Mouse (Mus musculus): ENCODE results near the gene Nostrin. TPM values are rescaled to one million over a fixed set of nuclear protein-coding genes. Genes with fewer than 3 reads are reported as not detected.

Gene Nostrin
- total and polyA plus RNA-seq, 3 experiments = 0.47 TPM; not detected in 2

GRCm38 (mm10) chr2:69128921-69129395 lies 6.6 kb upstream of the Nostrin start:
- no peaks in the 10 kb centered on the region for H3K4me1 ChIP-seq (ENCODE audit: control insufficient read depth in 1 of 2, insufficient read depth in 2 of 2, low read length in 2 of 2)
- H3K27ac ChIP-seq (ENCODE audit: control insufficient read depth, low read depth, low read length) = no peak overlapping the region
- no peaks in the 10 kb centered on the region for H3K36me3 ChIP-seq (ENCODE audit: control insufficient read depth in 1 of 2, insufficient read depth in 2 of 2, low read length in 2 of 2)
- H3K4me3 ChIP-seq (ENCODE audit: control insufficient read depth in 1 of 2, insufficient read depth in 1 of 2, low read depth in 2 of 2, low read length in 2 of 2) = no peak overlapping the region
- TF ChIP-seq MAFK (IDR thresholded peaks at IDR 0.05; ENCODE audit: borderline replicate concordance, low read depth, low read length) (no peak), UBTF (IDR thresholded peaks at IDR 0.05; ENCODE audit: borderline replicate concordance, insufficient read depth, low read depth, low read length) (no peak), KAT2A (conservative IDR thresholded peaks at IDR 0.05; ENCODE audit: low read depth, low read length) (no peak), ZNF384 (IDR thresholded peaks at IDR 0.05; ENCODE audit: low read depth, low read length) (no peak)
- no peak for DNase-seq (ENCODE audit: low read depth, low spot score)
- H3K9me3 ChIP-seq (replicated peaks; ENCODE audit: insufficient read depth, low read length) = no peaks in the 10 kb centered on the region
- H3K27me3 ChIP-seq (ENCODE audit: control insufficient read depth in 1 of 2, insufficient read depth in 2 of 2, low read length in 2 of 2) = no peaks in the 10 kb centered on the region; a peak in 1 of 4 replicates
- no peak overlapping the region for H3K9ac ChIP-seq (ENCODE audit: control insufficient read depth, low read depth, low read length, poor library complexity, severe bottlenecking)
- H3K79me2 ChIP-seq (ENCODE audit: control insufficient read depth, insufficient read depth, low read length, poor library complexity) = no peaks in the 10 kb centered on the region

- TF ChIP-seq ZKSCAN1 (IDR thresholded peaks at IDR 0.05; ENCODE audit: low read depth, low read length) (no peak), RAD21 (IDR thresholded peaks at IDR 0.05; ENCODE audit: low read depth, low read length) (no peak), CHD1 (IDR thresholded peaks at IDR 0.05; ENCODE audit: low read depth, low read length) (no peak), MAZ (IDR thresholded peaks at IDR 0.05; ENCODE audit: low read depth, low read length) (no peak), E2F4 (IDR thresholded peaks at IDR 0.05; ENCODE audit: borderline replicate concordance, low read depth, low read length) (no peak), UBTF (IDR thresholded peaks at IDR 0.05; ENCODE audit: borderline replicate concordance, insufficient read depth, low read depth, low read length) (no peak), TCF12 (IDR thresholded peaks at IDR 0.05; ENCODE audit: low read depth, low read length) (no peak), BHLHE40 (IDR thresholded peaks at IDR 0.05; ENCODE audit: borderline replicate concordance, low read depth, low read length) (no peak), KAT2A (conservative IDR thresholded peaks at IDR 0.05; ENCODE audit: low read depth, low read length) (no peak), MEF2A (IDR thresholded peaks at IDR 0.05; ENCODE audit: extremely low read depth, insufficient replicate concordance, low read depth, low read length, poor library complexity, severe bottlenecking) (no peak), USF1 (IDR thresholded peaks at IDR 0.05; ENCODE audit: low read depth, low read length) (no peak), TAL1 (IDR thresholded peaks at IDR 0.05; ENCODE audit: low read length) (no peak), JUND (IDR thresholded peaks at IDR 0.05; ENCODE audit: low read depth, low read length) (no peak), GATA1 (IDR thresholded peaks at IDR 0.05; ENCODE audit: low read depth, low read length) (no peak), MYC (IDR thresholded peaks at IDR 0.05; ENCODE audit: low read depth, low read length) (no peak), MAX (IDR thresholded peaks at IDR 0.05; ENCODE audit: low read length) (no peak), EP300 (IDR thresholded peaks at IDR 0.05; ENCODE audit: low read depth in 1 of 2, low read length in 2 of 2) (no peak), TBP (IDR thresholded peaks at IDR 0.05; ENCODE audit: low read depth, low read length) (no peak), CTCF (IDR thresholded peaks at IDR 0.05 in 2 of 3, conservative IDR thresholded peaks at IDR 0.05 in 1 of 3; ENCODE audit: control insufficient read depth in 1 of 3, insufficient read depth in 1 of 3, low read depth in 2 of 3, low read length in 3 of 3, poor library complexity in 1 of 3, severe bottlenecking in 1 of 3) (no peak), MXI1 (IDR thresholded peaks at IDR 0.05; ENCODE audit: low read depth, low read length) (no peak)
- Histone ChIP-seq H3K9me3 (replicated peaks; ENCODE audit: insufficient read depth, low read length) (no peaks in the 10 kb centered on the region), H3K27ac (ENCODE audit: control insufficient read depth, low read depth, low read length) (no peak overlapping the region)
Measured at GRCm38 (mm10) chr2:69129425-69130210, 6.0 kb upstream of the Nostrin start.

More at GRCm38 (mm10) chr2:69129425-69130210, 6.0 kb upstream of the Nostrin start:
- Histone ChIP-seq H3K9ac (ENCODE audit: control insufficient read depth, low read depth, low read length, poor library complexity, severe bottlenecking) (no peak overlapping the region), H3K36me3 (ENCODE audit: control insufficient read depth in 1 of 2, insufficient read depth in 2 of 2, low read length in 2 of 2) (no peaks in the 10 kb centered on the region), H3K4me3 (ENCODE audit: control insufficient read depth in 1 of 2, insufficient read depth in 1 of 2, low read depth in 2 of 2, low read length in 2 of 2) (no peak overlapping the region), H3K79me2 (ENCODE audit: control insufficient read depth, insufficient read depth, low read length, poor library complexity) (no peaks in the 10 kb centered on the region), H3K27me3 (ENCODE audit: control insufficient read depth in 1 of 2, insufficient read depth in 2 of 2, low read length in 2 of 2) (no peaks in the 10 kb centered on the region; a peak in 1 of 4 replicates), H3K4me1 (ENCODE audit: control insufficient read depth in 1 of 2, insufficient read depth in 2 of 2, low read length in 2 of 2) (no peaks in the 10 kb centered on the region)
- no peak for DNase-seq (ENCODE audit: low read depth, low spot score)
